Mouse (Mus musculus) myocyte (in vitro differentiated cells): Measurements from ENCODE around the gene D630045J12Rik. TPM values are rescaled to one million over a fixed set of nuclear protein-coding genes. Genes with fewer than 3 reads are reported as not detected.

Experiments
- H3K27me3 ChIP-seq: one replicate; pipeline ENCODE4 v1.6.1; 2011; ENCODE audit not compliant: control insufficient read depth, insufficient read depth, insufficient read length
- H3K36me3 ChIP-seq: one replicate; pipeline ENCODE4 v1.6.1; 2011; ENCODE audit not compliant: control insufficient read depth, insufficient read depth
- H3K4me2 ChIP-seq: one replicate; pipeline ENCODE4 v1.6.1; 2011; ENCODE audit warnings: low read depth, control low read depth
- H3K4me3 ChIP-seq: one replicate; pipeline ENCODE4 v1.5.1; 2011; ENCODE audit warnings: mild to moderate bottlenecking, control low read depth, moderate library complexity
- H3K79me2 ChIP-seq: one replicate; pipeline ENCODE4 v1.6.1; 2011; ENCODE audit not compliant: control insufficient read depth, insufficient read depth
- H3ac ChIP-seq: one replicate; pipeline ENCODE4 v1.6.1; 2011; ENCODE audit not compliant: control insufficient read depth, insufficient read length
- CEBPB ChIP-seq: IDR thresholded peaks from 2 replicates; pipeline ENCODE4 v1.6.1; 2011; ENCODE audit warnings: mild to moderate bottlenecking, moderate library complexity; ENCODE audit not compliant: poor library complexity, insufficient read depth, severe bottlenecking
- E2F4 ChIP-seq: IDR thresholded peaks from one replicate; pipeline ENCODE4 v1.6.1; 2011; ENCODE audit warnings: mild to moderate bottlenecking, control low read depth, moderate library complexity; ENCODE audit not compliant: insufficient read depth
- MAX ChIP-seq: IDR thresholded peaks from one replicate; pipeline ENCODE4 v1.6.1; 2011; ENCODE audit warnings: low read depth, mild to moderate bottlenecking, control low read depth
- MYOD1 ChIP-seq, 3 experiments: IDR thresholded peaks; one replicate each; pipeline ENCODE4 v1.6.1; 2011; ENCODE audit warnings: control low read depth in 2 of 3, low read depth in 2 of 3, mild to moderate bottlenecking in 2 of 3, moderate library complexity in 1 of 3; ENCODE audit not compliant: insufficient read length in 2 of 3, control insufficient read depth in 1 of 3
- MYOG ChIP-seq, 3 experiments: IDR thresholded peaks; one replicate each; pipeline ENCODE4 v1.6.1; 2011; ENCODE audit warnings: control low read depth in 2 of 3, low read depth in 2 of 3, mild to moderate bottlenecking in 2 of 3; ENCODE audit not compliant: insufficient read length in 2 of 3, control insufficient read depth in 1 of 3, insufficient read depth in 1 of 3
- POLR2A ChIP-seq: IDR thresholded peaks from one replicate; pipeline ENCODE4 v1.6.1; 2011; ENCODE audit warnings: low read depth, mild to moderate bottlenecking, control low read depth, moderate library complexity; ENCODE audit not compliant: insufficient read length
- POLR2AphosphoS2 ChIP-seq: IDR thresholded peaks from one replicate; pipeline ENCODE4 v1.6.1; 2011; ENCODE audit warnings: low read depth, control low read depth; ENCODE audit not compliant: insufficient read length
- REST ChIP-seq: IDR thresholded peaks from one replicate; pipeline ENCODE4 v1.6.1; 2011; ENCODE audit warnings: mild to moderate bottlenecking, control low read depth, moderate library complexity; ENCODE audit not compliant: insufficient read depth, insufficient read length
- SRF ChIP-seq: IDR thresholded peaks from one replicate; pipeline ENCODE4 v1.6.1; 2011; ENCODE audit warnings: low read depth; ENCODE audit not compliant: control insufficient read depth, insufficient read length
- TCF12 ChIP-seq: IDR thresholded peaks from one replicate; pipeline ENCODE4 v1.6.1; 2011; ENCODE audit warnings: mild to moderate bottlenecking, control low read depth; ENCODE audit not compliant: poor library complexity, insufficient read depth, severe bottlenecking
- TCF3 ChIP-seq: IDR thresholded peaks from one replicate; pipeline ENCODE4 v1.6.1; 2011; ENCODE audit warnings: low read depth, control low read depth; ENCODE audit not compliant: insufficient read length
- USF1 ChIP-seq: IDR thresholded peaks from one replicate; pipeline ENCODE4 v1.6.1; 2011; ENCODE audit warnings: low read depth, mild to moderate bottlenecking, control low read depth, moderate library complexity
- polyA plus RNA-seq: library from polyadenylated mRNA; unstranded; fragments of >200 nt; fragmentation: generic; extraction: Trizol; gene quantifications from one replicate; pipeline ENCODE4 v1.2.1, GENCODE M21; 2012; ENCODE audit warnings: missing spikeins

D630045J12Rik gene
- polyA plus RNA-seq, 1 experiment = 0.77 TPM

GRCm38 (mm10) chr6:38180669-38181068 lies 73.1 kb downstream of the D630045J12Rik start:
- H3ac ChIP-seq = no peak overlapping the region
- no peak overlapping the region for H3K4me3 ChIP-seq
- TF ChIP-seq E2F4 = no peak
- TF ChIP-seq MYOG (IDR thresholded peaks at IDR 0.05; ENCODE audit: control insufficient read depth in 1 of 3, insufficient read depth in 1 of 3, insufficient read length in 2 of 3, low read depth in 2 of 3) = no peak
- TF ChIP-seq CEBPB = no peak
- no peak for TF ChIP-seq MAX
- no peak for TF ChIP-seq POLR2AphosphoS2
- no peak for TF ChIP-seq TCF3
- no peak for TF ChIP-seq USF1
- TF ChIP-seq SRF = no peak
- no peak for TF ChIP-seq TCF12
- no peak for TF ChIP-seq POLR2A
- no peak for TF ChIP-seq REST
- no peak for TF ChIP-seq MYOD1 (IDR thresholded peaks at IDR 0.05; ENCODE audit: control insufficient read depth in 1 of 3, insufficient read length in 2 of 3, low read depth in 2 of 3)
- H3K4me2 ChIP-seq = no peak overlapping the region
- no peaks in the 10 kb centered on the region for H3K79me2 ChIP-seq
- no peaks in the 10 kb centered on the region for H3K27me3 ChIP-seq
- no peaks in the 10 kb centered on the region for H3K36me3 ChIP-seq

GRCm38 (mm10) chr6:38165385-38165784 lies 88.4 kb downstream of the D630045J12Rik start:
- Histone ChIP-seq H3K4me3 (no peak overlapping the region), H3K4me2 (no peak overlapping the region), H3ac (no peak overlapping the region), H3K79me2 (no peaks in the 10 kb centered on the region), H3K27me3 (no peaks in the 10 kb centered on the region), H3K36me3 (no peaks in the 10 kb centered on the region)
- TF ChIP-seq MAX (no peak), USF1 (no peak), E2F4 (no peak), REST (no peak), CEBPB (no peak), TCF3 (no peak), MYOD1 (IDR thresholded peaks at IDR 0.05; ENCODE audit: control insufficient read depth in 1 of 3, insufficient read length in 2 of 3, low read depth in 2 of 3) (no peak), SRF (no peak), TCF12 (no peak), POLR2A (no peak), MYOG (IDR thresholded peaks at IDR 0.05; ENCODE audit: control insufficient read depth in 1 of 3, insufficient read depth in 1 of 3, insufficient read length in 2 of 3, low read depth in 2 of 3) (no peak)

GRCm38 (mm10) chr6:38164705-38165104 lies 89.1 kb downstream of the D630045J12Rik start:
- Histone ChIP-seq H3K4me3 (no peak overlapping the region), H3K27me3 (no peaks in the 10 kb centered on the region), H3K4me2 (no peak overlapping the region), H3K79me2 (no peaks in the 10 kb centered on the region), H3ac (no peak overlapping the region), H3K36me3 (no peaks in the 10 kb centered on the region)
- TF ChIP-seq CEBPB (no peak), MYOD1 (IDR thresholded peaks at IDR 0.05; ENCODE audit: control insufficient read depth in 1 of 3, insufficient read length in 2 of 3, low read depth in 2 of 3) (peak in 2 of 3 experiments; percentile 24 to 76), MYOG (IDR thresholded peaks at IDR 0.05; ENCODE audit: control insufficient read depth in 1 of 3, insufficient read depth in 1 of 3, insufficient read length in 2 of 3, low read depth in 2 of 3) (peak in 1 of 3 experiments; percentile 64)

- TF ChIP-seq REST = no peak
- no peak for TF ChIP-seq TCF12
- no peak for TF ChIP-seq SRF
- no peak for TF ChIP-seq MAX
- TF ChIP-seq E2F4 = no peak
- TF ChIP-seq POLR2AphosphoS2 = no peak
- TF ChIP-seq CEBPB = no peak
- TF ChIP-seq MYOD1 (IDR thresholded peaks at IDR 0.05; ENCODE audit: control insufficient read depth in 1 of 3, insufficient read length in 2 of 3, low read depth in 2 of 3) = no peak
- TF ChIP-seq USF1 = no peak
- no peak for TF ChIP-seq TCF3
- no peak overlapping the region for H3K4me2 ChIP-seq
Measured at GRCm38 (mm10) chr6:38162825-38163504, 90.8 kb downstream of the D630045J12Rik start.

GRCm38 (mm10) chr6:38160556-38160955 lies 93.3 kb downstream of the D630045J12Rik start:
- H3K36me3 ChIP-seq = no peaks in the 10 kb centered on the region
- TF ChIP-seq E2F4 = no peak
- H3ac ChIP-seq = no peak overlapping the region
- no peaks in the 10 kb centered on the region for H3K79me2 ChIP-seq
- H3K4me2 ChIP-seq = no peak overlapping the region
- H3K4me3 ChIP-seq = no peak overlapping the region
- H3K27me3 ChIP-seq = no peaks in the 10 kb centered on the region

More at GRCm38 (mm10) chr6:38162825-38163504, 90.8 kb downstream of the D630045J12Rik start:
- Histone ChIP-seq H3K4me3 (no peak overlapping the region), H3K36me3 (no peaks in the 10 kb centered on the region), H3K79me2 (no peaks in the 10 kb centered on the region), H3ac (no peak overlapping the region), H3K27me3 (no peaks in the 10 kb centered on the region)
